Mouse (Mus musculus) small intestine, adult 2 months (tissue): ENCODE data around the gene Efhd1.

Experiments
- CTCF ChIP-seq: fragments of 200-500 bp; IDR thresholded peaks from 2 replicates; pipeline ENCODE4 v1.5.1; 2012; ENCODE audit warnings: low read depth, mild to moderate bottlenecking, control low read depth, inconsistent platforms, low read length, moderate library complexity, mixed read lengths; ENCODE audit not compliant: insufficient replicate concordance, insufficient read length; ENCODE audit errors: extremely low read depth
- POLR2A ChIP-seq: fragments of 200-500 bp; IDR thresholded peaks from 2 replicates; pipeline ENCODE4 v1.6.1; 2012; ENCODE audit warnings: low read depth, mild to moderate bottlenecking, control low read depth, inconsistent platforms, low read length, moderate library complexity

DNA sequence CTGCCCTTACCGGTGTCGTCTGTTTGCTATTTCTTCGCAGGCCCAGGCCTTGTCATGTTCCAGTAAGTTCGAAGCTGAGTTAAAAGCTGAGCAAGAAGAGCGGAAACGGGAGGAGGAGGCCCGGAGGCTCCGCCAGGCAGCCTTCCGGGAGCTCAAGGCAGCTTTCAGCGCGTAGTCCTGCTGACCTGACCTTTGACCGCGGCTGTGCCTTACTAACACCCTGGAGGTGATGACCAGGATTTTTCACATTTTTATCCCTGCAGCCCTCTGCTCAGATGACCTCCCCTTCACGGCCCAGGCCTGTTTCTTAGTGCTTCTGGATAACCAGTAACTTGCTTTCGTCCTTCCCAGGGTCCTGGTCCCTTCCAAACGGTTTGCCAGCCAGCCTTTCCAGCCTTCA is 45.5 kb downstream of the Efhd1 start:
- no peak for TF ChIP-seq CTCF
- no peak for TF ChIP-seq POLR2A
